Mouse (Mus musculus): Measurements from ENCODE around the gene Uhrf1.
A peak's percentile ranks its signal among the peaks of the same experiment; 100 is the strongest.
"Not testable (repeated sequence)": the region's sequence is repeated elsewhere in the genome, so short reads cannot be mapped to it uniquely, and the experiment has no call there.

Gene Uhrf1

DNA sequence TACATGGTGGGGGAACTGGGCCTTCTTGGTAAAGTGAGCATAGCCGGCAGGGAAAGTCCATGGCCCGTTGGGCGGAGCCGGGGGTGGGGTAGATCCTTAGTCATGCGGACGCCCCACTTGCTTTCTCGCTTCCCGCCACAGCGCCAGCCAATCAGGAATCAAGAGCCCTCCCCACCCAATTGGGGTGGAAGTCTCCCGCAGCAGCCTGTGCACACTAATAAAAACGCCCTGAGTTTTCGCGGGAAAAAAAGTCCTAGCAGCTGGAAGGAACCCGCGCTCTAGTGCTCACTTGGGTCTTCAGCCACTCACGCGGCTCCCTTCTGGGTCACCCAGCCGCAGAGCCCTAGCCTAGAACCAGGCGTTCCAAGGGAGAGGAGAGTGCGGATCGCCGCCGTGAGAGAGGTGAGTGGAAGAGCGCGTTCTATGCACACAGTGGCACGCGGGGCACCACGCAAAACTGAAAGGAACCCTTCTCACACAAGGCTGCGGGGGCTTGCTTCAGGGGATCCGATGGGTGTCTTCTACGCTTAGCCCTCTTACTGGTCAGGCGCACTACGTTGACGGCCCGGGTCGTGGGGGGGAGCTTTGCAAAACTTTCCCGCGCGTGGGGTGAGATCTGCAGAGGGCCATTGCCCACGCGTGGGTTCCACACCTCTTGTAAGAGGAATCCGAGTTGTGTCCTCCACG, at the start of gene Uhrf1:
Uhrf1 (plus strand) TSS at position 162 of the 687 bp plus-strand sequence.
- H3K27me3 ChIP-seq (ENCODE audit: insufficient read depth, low read length): no peaks in the 10 kb centered on the region
- no peaks in the 10 kb centered on the region for H3K9me3 ChIP-seq (ENCODE audit: low read length)
- peaks cover 37% of the 10 kb centered on the region for H3K36me3 ChIP-seq (ENCODE audit: insufficient read depth, low read length)
- no peak for TF ChIP-seq NANOG (IDR thresholded peaks at IDR 0.05; ENCODE audit: borderline replicate concordance, low read length)
- no peak for TF ChIP-seq CTCF (conservative IDR thresholded peaks at IDR 0.05; ENCODE audit: low read length)
- no peak for TF ChIP-seq POU5F1 (IDR thresholded peaks at IDR 0.05; ENCODE audit: borderline replicate concordance, low read length)
- H3K4me1 ChIP-seq (replicated peaks; ENCODE audit: low read depth, low read length): peaks cover 76% of the 10 kb centered on the region
- peak within 1 kb of the TSS; percentile 94 for H3K4me3 ChIP-seq (replicated peaks; ENCODE audit: low read length)

DNA sequence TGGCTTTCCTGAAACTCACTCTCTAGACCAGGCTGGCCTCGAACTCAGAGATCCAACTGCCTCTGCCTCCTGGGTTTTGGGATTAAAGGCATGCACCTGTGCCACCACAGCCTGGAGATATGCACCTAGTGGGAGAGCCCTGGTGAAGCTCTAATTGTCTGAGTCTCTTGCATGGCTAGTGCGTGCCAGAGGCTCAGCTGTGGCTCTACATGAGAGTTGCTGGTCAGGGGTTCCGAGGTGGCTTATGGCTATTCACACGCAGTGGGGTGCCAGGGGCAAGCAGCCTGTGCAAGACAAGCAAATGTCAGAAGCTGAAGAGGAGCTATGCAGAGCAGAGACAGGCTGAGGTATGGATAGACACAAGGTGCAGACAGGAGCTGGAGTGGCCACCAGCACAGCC, 48.4 kb upstream of the Uhrf1 start:
- Histone ChIP-seq H3K4me1 (replicated peaks; ENCODE audit: low read depth, low read length) (peaks cover 51% of the 10 kb centered on the region), H3K9me3 (ENCODE audit: low read length) (no peaks in the 10 kb centered on the region), H3K36me3 (ENCODE audit: insufficient read depth, low read length) (peaks cover 23% of the 10 kb centered on the region), H3K27me3 (ENCODE audit: insufficient read depth, low read length) (no peaks in the 10 kb centered on the region), H3K4me3 (replicated peaks; ENCODE audit: low read length) (no peak overlapping the region)
- no peak for TF ChIP-seq POU5F1 (IDR thresholded peaks at IDR 0.05; ENCODE audit: borderline replicate concordance, low read length)

DNA sequence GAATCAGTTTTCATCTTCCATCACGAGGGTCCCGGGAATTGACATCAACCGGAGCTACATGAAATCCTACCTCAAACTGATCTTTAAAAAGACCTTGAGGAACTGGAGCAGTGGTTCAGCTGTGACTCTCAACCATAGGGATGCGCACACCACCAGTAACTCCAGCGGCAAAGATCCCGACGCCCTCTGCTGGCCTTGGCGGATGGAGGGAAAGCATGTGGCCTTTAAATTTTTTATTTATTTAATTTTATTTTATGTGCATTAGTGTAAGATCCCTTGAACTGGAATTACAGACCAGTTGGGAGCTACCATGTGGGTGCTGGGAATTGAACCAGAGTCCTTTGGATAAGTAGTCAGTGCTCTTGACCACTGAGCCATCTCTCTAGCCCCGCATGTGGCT, 47.7 kb upstream of the Uhrf1 start:
- H3K36me3 ChIP-seq (ENCODE audit: insufficient read depth, low read length): peaks cover 30% of the 10 kb centered on the region
- TF ChIP-seq NANOG (IDR thresholded peaks at IDR 0.05; ENCODE audit: borderline replicate concordance, low read length) (no peak), CTCF (conservative IDR thresholded peaks at IDR 0.05; ENCODE audit: low read length) (no peak), POU5F1 (IDR thresholded peaks at IDR 0.05; ENCODE audit: borderline replicate concordance, low read length) (no peak)
- no peaks in the 10 kb centered on the region for H3K27me3 ChIP-seq (ENCODE audit: insufficient read depth, low read length)
- H3K9me3 ChIP-seq (ENCODE audit: low read length): no peaks in the 10 kb centered on the region
- H3K4me1 ChIP-seq (replicated peaks; ENCODE audit: low read depth, low read length): peaks cover 53% of the 10 kb centered on the region
- peak overlapping the region; percentile 92 for H3K4me3 ChIP-seq (replicated peaks; ENCODE audit: low read length)

DNA sequence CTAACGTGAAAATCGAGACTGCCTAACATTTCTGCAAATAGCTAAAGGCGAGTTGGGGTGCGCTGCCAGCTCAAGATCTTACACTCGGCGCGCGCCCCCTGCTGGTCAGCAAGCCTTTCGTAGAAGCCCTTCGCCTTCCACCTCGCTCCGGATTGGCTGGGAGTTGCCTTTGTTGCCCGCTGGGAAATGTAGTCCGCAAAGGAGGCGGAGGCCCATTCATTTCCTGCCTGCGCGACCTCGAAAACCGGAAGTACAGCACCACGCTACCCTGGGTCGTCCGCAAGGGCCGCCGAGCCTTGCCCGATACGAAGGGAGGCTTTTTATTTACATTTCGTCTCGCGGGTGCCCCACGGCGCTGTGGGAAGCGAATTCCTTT, 47.3 kb upstream of the Uhrf1 start:
- TF ChIP-seq POU5F1 (IDR thresholded peaks at IDR 0.05; ENCODE audit: borderline replicate concordance, low read length) (no peak), CTCF (conservative IDR thresholded peaks at IDR 0.05; ENCODE audit: low read length) (peak; percentile 76)

GRCm38 (mm10) chr17:56256239-56256881, 46.8 kb upstream of the Uhrf1 start, which contains the start of gene Fem1a:
TSS of gene Fem1a (plus strand) at chr17:56256810.
- H3K27me3 ChIP-seq (ENCODE audit: insufficient read depth, low read length): no peaks in the 10 kb centered on the region
- H3K36me3 ChIP-seq (ENCODE audit: insufficient read depth, low read length): peaks cover 39% of the 10 kb centered on the region

More for the DNA sequence above, 47.3 kb upstream of the Uhrf1 start:
- Histone ChIP-seq H3K9me3 (ENCODE audit: low read length) (no peaks in the 10 kb centered on the region), H3K4me1 (replicated peaks; ENCODE audit: low read depth, low read length) (peaks cover 53% of the 10 kb centered on the region), H3K4me3 (replicated peaks; ENCODE audit: low read length) (peak overlapping the region; percentile 92), H3K36me3 (ENCODE audit: insufficient read depth, low read length) (peaks cover 34% of the 10 kb centered on the region), H3K27me3 (ENCODE audit: insufficient read depth, low read length) (no peaks in the 10 kb centered on the region)

DNA sequence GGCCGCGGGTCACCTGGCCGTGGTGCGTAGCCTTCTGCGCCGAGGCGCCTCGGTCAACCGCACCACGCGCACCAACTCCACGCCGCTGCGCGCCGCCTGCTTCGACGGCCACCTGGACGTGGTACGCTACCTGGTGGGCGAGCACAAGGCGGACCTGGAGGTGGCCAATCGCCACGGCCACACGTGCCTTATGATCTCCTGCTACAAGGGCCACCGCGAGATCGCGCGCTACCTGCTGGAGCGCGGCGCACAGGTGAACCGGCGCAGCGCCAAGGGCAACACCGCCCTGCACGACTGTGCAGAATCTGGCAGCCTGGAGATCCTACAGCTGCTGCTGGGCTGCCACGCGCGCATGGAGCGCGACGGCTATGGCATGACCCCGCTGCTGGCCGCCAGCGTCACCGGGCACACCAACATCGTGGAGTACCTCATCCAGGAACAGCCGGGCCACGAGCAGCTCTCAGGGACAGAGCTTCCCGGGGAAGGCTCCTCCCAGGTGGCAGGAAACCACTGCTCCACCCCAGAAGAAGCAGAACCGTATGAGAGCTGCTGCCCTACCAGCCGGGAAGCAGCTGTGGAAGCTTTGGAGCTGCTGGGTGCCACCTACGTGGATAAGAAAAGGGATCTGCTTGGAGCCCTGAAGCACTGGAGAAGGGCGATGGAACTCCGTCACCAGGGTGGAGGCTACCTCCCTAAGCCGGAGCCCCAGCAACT, 45.8 kb upstream of the Uhrf1 start:
- H3K27me3 ChIP-seq (ENCODE audit: insufficient read depth, low read length): no peaks in the 10 kb centered on the region
- peaks cover 49% of the 10 kb centered on the region for H3K36me3 ChIP-seq (ENCODE audit: insufficient read depth, low read length)
- H3K9me3 ChIP-seq (ENCODE audit: low read length): no peaks in the 10 kb centered on the region
- H3K4me1 ChIP-seq (replicated peaks; ENCODE audit: low read depth, low read length): peaks cover 61% of the 10 kb centered on the region
- H3K4me3 ChIP-seq (replicated peaks; ENCODE audit: low read length): peak overlapping the region; percentile 92
- TF ChIP-seq NANOG (IDR thresholded peaks at IDR 0.05; ENCODE audit: borderline replicate concordance, low read length): no peak
- TF ChIP-seq POU5F1 (IDR thresholded peaks at IDR 0.05; ENCODE audit: borderline replicate concordance, low read length): no peak
- no peak for TF ChIP-seq CTCF (conservative IDR thresholded peaks at IDR 0.05; ENCODE audit: low read length)

More at GRCm38 (mm10) chr17:56256239-56256881, 46.8 kb upstream of the Uhrf1 start, which contains the start of gene Fem1a:
- TF ChIP-seq CTCF (conservative IDR thresholded peaks at IDR 0.05; ENCODE audit: low read length): no peak
- no peak for TF ChIP-seq NANOG (IDR thresholded peaks at IDR 0.05; ENCODE audit: borderline replicate concordance, low read length)
- no peak for TF ChIP-seq POU5F1 (IDR thresholded peaks at IDR 0.05; ENCODE audit: borderline replicate concordance, low read length)
- Histone ChIP-seq H3K9me3 (ENCODE audit: low read length) (no peaks in the 10 kb centered on the region), H3K4me1 (replicated peaks; ENCODE audit: low read depth, low read length) (peaks cover 54% of the 10 kb centered on the region), H3K4me3 (replicated peaks; ENCODE audit: low read length) (peak within 1 kb of the TSS; percentile 92)

DNA sequence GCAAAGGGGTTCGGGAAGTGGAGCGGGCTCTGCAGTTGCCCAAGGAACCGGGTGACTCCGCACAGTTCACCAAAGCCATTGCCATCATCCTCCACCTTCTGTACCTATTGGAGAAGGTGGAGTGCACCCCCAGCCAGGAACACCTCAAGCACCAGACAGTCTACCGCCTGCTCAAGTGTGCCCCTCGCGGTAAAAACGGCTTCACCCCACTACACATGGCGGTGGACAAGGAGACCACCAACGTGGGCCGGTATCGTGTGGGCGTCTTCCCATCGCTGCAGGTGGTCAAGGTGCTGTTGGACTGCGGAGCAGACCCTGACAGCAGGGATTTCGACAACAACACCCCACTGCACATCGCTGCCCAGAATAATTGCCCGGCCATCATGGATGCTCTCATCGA, 44.9 kb upstream of the Uhrf1 start:
- not testable (repeated sequence) for H3K9me3 ChIP-seq (ENCODE audit: low read length); H3K27me3 ChIP-seq (ENCODE audit: insufficient read depth, low read length)
- Histone ChIP-seq H3K4me1 (replicated peaks; ENCODE audit: low read depth, low read length) (peaks cover 70% of the 10 kb centered on the region), H3K36me3 (ENCODE audit: insufficient read depth, low read length) (peaks cover 58% of the 10 kb centered on the region), H3K4me3 (replicated peaks; ENCODE audit: low read length) (peak overlapping the region; percentile 92)

- not testable (repeated sequence) for H3K9me3 ChIP-seq (ENCODE audit: low read length); H3K27me3 ChIP-seq (ENCODE audit: insufficient read depth, low read length)
- Histone ChIP-seq H3K36me3 (ENCODE audit: insufficient read depth, low read length) (peaks cover 60% of the 10 kb centered on the region), H3K4me3 (replicated peaks; ENCODE audit: low read length) (peak overlapping the region; percentile 92), H3K4me1 (replicated peaks; ENCODE audit: low read depth, low read length) (peaks cover 72% of the 10 kb centered on the region)
Observed at GRCm38 (mm10) chr17:56258812-56259211, 44.3 kb upstream of the Uhrf1 start.
